ENCODE assay signal across 8 mouse cellular contexts in genomic region chrX:73672031-73672431, GRCm38 (mm10). TPM values are rescaled to one million over a fixed set of nuclear protein-coding genes. Genes with fewer than 3 reads are reported as not detected.
DNase-seq lines count a peak whose midpoint lies in the region; ATAC-seq lines count a peak whose summit lies in the region.

No protein-coding gene starts in this region.

- no peaks in the 10 kb centered on the region for H3K27me3 ChIP-seq in embryonic facial prominence, embryonic 11.5 days (ENCODE audit: control insufficient read depth, insufficient read depth, low read length)
- H3K27me3 ChIP-seq in hindbrain, embryonic 11.5 days (ENCODE audit: control insufficient read depth, insufficient read depth, low read length), result no peaks in the 10 kb centered on the region; the same call in 1 of the 2 replicates
- no peaks in the 10 kb centered on the region for H3K27me3 ChIP-seq in splenic B cell, adult 2 months (ENCODE audit: control insufficient read depth, insufficient read depth, low read length, poor library complexity, severe bottlenecking)

- peak; percentile 91 for DNase-seq in heart, adult 11 months
- DNase-seq in heart, postnatal 25 days (ENCODE audit: low spot score), result no peak
- peak; percentile 59 for DNase-seq in adrenal gland, adult 2 months
- DNase-seq in embryonic facial prominence, embryonic 11.5 days (ENCODE audit: low spot score), result peak; percentile 62
- peak; percentile 61 for DNase-seq in hindbrain, embryonic 11.5 days (ENCODE audit: low spot score)
- peak; percentile 33 to 37 for DNase-seq in left cerebral cortex, postnatal 14 days (ENCODE audit: low spot score in 2 of 2)
- DNase-seq in splenic B cell, adult 2 months (ENCODE audit: low read depth, low spot score), result peak; percentile 75

- H3K4me2 ChIP-seq in embryonic facial prominence, embryonic 11.5 days (ENCODE audit: low read depth, low read length), result no peak overlapping the region
- no peak overlapping the region for H3K4me2 ChIP-seq in hindbrain, embryonic 11.5 days (replicated peaks; ENCODE audit: low read depth, low read length)

- no peaks in the 10 kb centered on the region for H3K4me1 ChIP-seq in embryonic facial prominence, embryonic 11.5 days (ENCODE audit: control insufficient read depth, insufficient read depth, low read length)
- no peaks in the 10 kb centered on the region; the same call in 1 of the 2 replicates for H3K4me1 ChIP-seq in hindbrain, embryonic 11.5 days (replicated peaks; ENCODE audit: control insufficient read depth, insufficient read depth, low read length)

- no peak overlapping the region for H3K9ac ChIP-seq in embryonic facial prominence, embryonic 11.5 days (replicated peaks; ENCODE audit: low read length)
- no peak overlapping the region for H3K9ac ChIP-seq in hindbrain, embryonic 11.5 days (ENCODE audit: low read depth, low read length)

- H3K36me3 ChIP-seq in embryonic facial prominence, embryonic 11.5 days (replicated peaks; ENCODE audit: control insufficient read depth, insufficient read depth, low read depth, low read length), result no peaks in the 10 kb centered on the region; the same call in 1 of the 2 replicates
- H3K36me3 ChIP-seq in hindbrain, embryonic 11.5 days (ENCODE audit: control insufficient read depth, insufficient read depth, low read length), result no peaks in the 10 kb centered on the region
- H3K36me3 ChIP-seq in splenic B cell, adult 2 months (ENCODE audit: control insufficient read depth, insufficient read depth, low read length, poor library complexity, severe bottlenecking), result no peaks in the 10 kb centered on the region

- intact Hi-C loops in heart, postnatal 25 days (cut with DNase I), result loop anchor here (5.0 kb wide), 2 partner anchors 220 to 270 kb away; partner anchors contain the start of gene Avpr2
- intact Hi-C loops in left cerebral cortex, postnatal 14 days (cut with DNase I), result loop anchor here (10.0 kb wide), 1 partner anchor 617 kb away; no protein-coding TSS in a partner anchor

- no peaks in the 10 kb centered on the region for H3K9me3 ChIP-seq in embryonic facial prominence, embryonic 11.5 days (replicated peaks; ENCODE audit: control insufficient read depth, low read length)
- H3K9me3 ChIP-seq in hindbrain, embryonic 11.5 days (ENCODE audit: control insufficient read depth, low read length), result no peaks in the 10 kb centered on the region

- WGBS in embryonic facial prominence, embryonic 11.5 days, result 54% methylated on average over 4 of the region's 4 CpGs
- WGBS in hindbrain, embryonic 11.5 days, result 67% methylated on average over 4 of the region's 4 CpGs

- H3K4me3 ChIP-seq in embryonic facial prominence, embryonic 11.5 days (ENCODE audit: low read depth, low read length), result no peak overlapping the region
- no peak overlapping the region for H3K4me3 ChIP-seq in hindbrain, embryonic 11.5 days (ENCODE audit: low read depth, low read length)

- no peak for ATAC-seq in embryonic facial prominence, embryonic 11.5 days (replicated peaks; ENCODE audit: insufficient number of reproducible peaks, low FRiP score, low TSS enrichment, low read depth)
- peak; percentile 62; the same call in 1 of the 2 replicates for ATAC-seq in hindbrain, embryonic 11.5 days (ENCODE audit: low FRiP score)
- ATAC-seq in megakaryocyte-erythroid progenitor cell, adult 5-6 weeks (replicated peaks; ENCODE audit: low FRiP score, low TSS enrichment, poor library complexity, severe bottlenecking), result peak; percentile 74

- H3K27ac ChIP-seq in embryonic facial prominence, embryonic 11.5 days (replicated peaks; ENCODE audit: low read depth, low read length), result no peak overlapping the region
- no peak overlapping the region for H3K27ac ChIP-seq in hindbrain, embryonic 11.5 days (ENCODE audit: low read depth, low read length)

RNA-seq across cellular contexts. Expression of gene Slc6a8, which starts 0.9 kb away (rescaled TPM):
- total RNA-seq in heart, postnatal 25 days (2021), result 100 to 1,000 TPM; 123 to 125 TPM
- total RNA-seq in adrenal gland, adult 2 months (2021), result 100 to 1,000 TPM in 1 of 2 experiments, 10 to 100 TPM in 1; 73.8 to 137 TPM
- polyA plus RNA-seq in adrenal gland, adult 2 months (2012; rRNA removed), result 82.6 and 101 TPM in 2 replicates
- polyA plus RNA-seq in embryonic facial prominence, embryonic 11.5 days (2014; fragmentation: Nextera tagmentation; extraction: Ambion mirVana), result 6.1 TPM in 2 replicates
- polyA plus RNA-seq in hindbrain, embryonic 11.5 days (2014; fragmentation: Nextera tagmentation; extraction: Ambion mirVana), result 6.0 and 7.8 TPM in 2 replicates
- 10 to 100 TPM; 85.8 to 86.1 TPM for total RNA-seq in left cerebral cortex, postnatal 14 days (2021)
- 2.0 TPM in 1 of 2 replicates, not detected in the other for total RNA-seq in megakaryocyte-erythroid progenitor cell, adult 5-6 weeks (2014; fragmentation: Nextera tagmentation)
- 0.34 TPM in 1 of 2 replicates, not detected in the other for total RNA-seq in megakaryocyte-erythroid progenitor cell, adult 5-6 weeks (2017)

RNA-seq across cellular contexts. Expression of gene Pnck, which starts 12.1 kb away (rescaled TPM):
- total RNA-seq in heart, postnatal 25 days (2021), result 1 to 10 TPM; 5.0 to 7.6 TPM
- 1 to 10 TPM; 6.1 to 7.1 TPM for total RNA-seq in adrenal gland, adult 2 months (2021)
- 6.3 and 10.9 TPM in 2 replicates for polyA plus RNA-seq in adrenal gland, adult 2 months (2012; rRNA removed)
- 9.5 and 11.7 TPM in 2 replicates for polyA plus RNA-seq in embryonic facial prominence, embryonic 11.5 days (2014; fragmentation: Nextera tagmentation; extraction: Ambion mirVana)
- 14.0 and 15.5 TPM in 2 replicates for polyA plus RNA-seq in hindbrain, embryonic 11.5 days (2014; fragmentation: Nextera tagmentation; extraction: Ambion mirVana)
- 100 to 1,000 TPM; 145 to 153 TPM for total RNA-seq in left cerebral cortex, postnatal 14 days (2021)
- 2.7 TPM in 1 of 2 replicates, not detected in the other for total RNA-seq in megakaryocyte-erythroid progenitor cell, adult 5-6 weeks (2014; fragmentation: Nextera tagmentation)
- not detected in 2 replicates for total RNA-seq in megakaryocyte-erythroid progenitor cell, adult 5-6 weeks (2017)

RNA-seq across cellular contexts. Expression of gene Dusp9, which starts 32.8 kb away (rescaled TPM):
- total RNA-seq in heart, postnatal 25 days (2021), result not detected
- under 1 TPM; 0.26 to 0.66 TPM for total RNA-seq in adrenal gland, adult 2 months (2021)
- polyA plus RNA-seq in adrenal gland, adult 2 months (2012; rRNA removed), result 0.33 and 0.40 TPM in 2 replicates
- polyA plus RNA-seq in embryonic facial prominence, embryonic 11.5 days (2014; fragmentation: Nextera tagmentation; extraction: Ambion mirVana), result 11.3 and 11.9 TPM in 2 replicates
- polyA plus RNA-seq in hindbrain, embryonic 11.5 days (2014; fragmentation: Nextera tagmentation; extraction: Ambion mirVana), result 3.5 and 4.9 TPM in 2 replicates
- total RNA-seq in left cerebral cortex, postnatal 14 days (2021), result under 1 TPM; 0.79 to 0.82 TPM
- total RNA-seq in megakaryocyte-erythroid progenitor cell, adult 5-6 weeks (2014; fragmentation: Nextera tagmentation), result 1.5 TPM in 1 of 2 replicates, not detected in the other
- 0.38 and 0.61 TPM in 2 replicates for total RNA-seq in megakaryocyte-erythroid progenitor cell, adult 5-6 weeks (2017)

RNA-seq across cellular contexts. Expression of gene Bcap31, which starts 43.9 kb away (rescaled TPM):
- total RNA-seq in heart, postnatal 25 days (2021), result 10 to 100 TPM; 76.5 to 81.9 TPM
- total RNA-seq in adrenal gland, adult 2 months (2021), result 100 to 1,000 TPM; 271 to 301 TPM
- 24.3 and 30.1 TPM in 2 replicates for polyA plus RNA-seq in adrenal gland, adult 2 months (2012; rRNA removed)
- 159 and 172 TPM in 2 replicates for polyA plus RNA-seq in embryonic facial prominence, embryonic 11.5 days (2014; fragmentation: Nextera tagmentation; extraction: Ambion mirVana)
- 146 and 155 TPM in 2 replicates for polyA plus RNA-seq in hindbrain, embryonic 11.5 days (2014; fragmentation: Nextera tagmentation; extraction: Ambion mirVana)
- total RNA-seq in left cerebral cortex, postnatal 14 days (2021), result 10 to 100 TPM; 69.5 to 78.3 TPM
- total RNA-seq in megakaryocyte-erythroid progenitor cell, adult 5-6 weeks (2014; fragmentation: Nextera tagmentation), result 117 and 129 TPM in 2 replicates
- total RNA-seq in megakaryocyte-erythroid progenitor cell, adult 5-6 weeks (2017), result 177 and 215 TPM in 2 replicates

RNA-seq across cellular contexts. Expression of gene Abcd1, which starts 44.4 kb away (rescaled TPM):
- 10 to 100 TPM; 29.1 to 30.6 TPM for total RNA-seq in heart, postnatal 25 days (2021)
- total RNA-seq in adrenal gland, adult 2 months (2021), result 10 to 100 TPM; 28.1 to 29.6 TPM
- polyA plus RNA-seq in adrenal gland, adult 2 months (2012; rRNA removed), result 35.2 and 41.1 TPM in 2 replicates
- 8.0 and 8.3 TPM in 2 replicates for polyA plus RNA-seq in embryonic facial prominence, embryonic 11.5 days (2014; fragmentation: Nextera tagmentation; extraction: Ambion mirVana)
- polyA plus RNA-seq in hindbrain, embryonic 11.5 days (2014; fragmentation: Nextera tagmentation; extraction: Ambion mirVana), result 7.6 and 8.7 TPM in 2 replicates
- 10 to 100 TPM; 14.8 to 14.9 TPM for total RNA-seq in left cerebral cortex, postnatal 14 days (2021)
- 8.9 and 12.1 TPM in 2 replicates for total RNA-seq in megakaryocyte-erythroid progenitor cell, adult 5-6 weeks (2014; fragmentation: Nextera tagmentation)
- 3.5 and 6.4 TPM in 2 replicates for total RNA-seq in megakaryocyte-erythroid progenitor cell, adult 5-6 weeks (2017)

Comparison
In these comparisons a context has a peak if more than half of its experiments do, and no peak if none do; other contexts are left out.
1. RNA of gene Slc6a8, which starts 0.9 kb away (total RNA-seq): 73.8 to 137 TPM in adrenal gland, adult 2 months, 123 to 125 TPM in heart, postnatal 25 days and 85.8 to 86.1 TPM in left cerebral cortex, postnatal 14 days; 0.34 to 2.0 TPM in megakaryocyte-erythroid progenitor cell, adult 5-6 weeks; every median in the first group is over 10 times any median in the second.
2. RNA of gene Pnck, which starts 12.1 kb away (total RNA-seq): 145 to 153 TPM in left cerebral cortex, postnatal 14 days; 5.0 to 7.6 TPM in heart, postnatal 25 days, 6.1 to 7.1 TPM in adrenal gland, adult 2 months and 2.7 TPM in megakaryocyte-erythroid progenitor cell, adult 5-6 weeks; every median in the first group is over 10 times any median in the second.